Mouse (Mus musculus): ENCODE data around the gene Slc24a3.

DNA sequence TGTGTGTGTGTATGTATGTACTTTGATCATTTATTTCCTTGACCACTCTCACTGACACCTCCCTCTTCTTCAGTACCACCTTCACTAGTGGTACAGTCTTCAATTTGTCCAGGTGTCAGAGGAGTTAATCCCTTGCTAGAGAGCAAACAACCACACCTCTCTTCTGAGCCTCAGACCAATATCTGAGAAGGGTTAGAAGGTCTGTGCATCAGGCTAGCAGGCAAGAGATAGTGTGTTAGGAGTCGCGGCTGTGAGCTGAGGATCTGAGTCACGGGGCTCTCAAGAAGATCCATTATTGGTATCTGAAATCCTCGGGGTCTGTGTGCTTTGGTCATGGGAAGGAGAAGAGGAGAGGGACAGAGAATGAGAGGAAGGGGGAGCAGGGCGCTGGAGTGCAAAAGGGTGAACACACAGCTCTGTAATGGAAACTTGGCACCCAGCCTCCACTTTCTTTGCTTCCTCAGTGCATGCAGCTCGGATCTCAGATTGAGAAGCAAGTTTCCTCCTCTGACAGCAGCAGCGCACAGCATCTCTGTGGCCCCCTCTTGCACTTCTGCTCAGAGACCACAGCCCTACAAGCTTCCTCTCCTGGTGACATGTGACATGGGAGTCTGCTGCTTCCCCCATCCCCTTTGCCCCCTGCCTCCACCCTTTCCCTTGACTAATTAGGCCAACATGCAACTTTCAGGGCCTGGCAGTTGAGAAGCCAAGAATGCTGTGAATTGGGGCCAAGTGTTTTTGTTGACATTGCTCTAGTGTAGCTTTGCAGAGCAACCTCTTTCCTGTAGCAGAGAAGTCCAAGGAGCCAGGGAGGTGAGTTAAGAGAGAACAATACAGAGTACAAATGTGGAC is 66.2 kb downstream of the Slc24a3 start:
- TF ChIP-seq CTCF (IDR thresholded peaks at IDR 0.05; ENCODE audit: low read depth): no peak
- TF ChIP-seq EP300 (IDR thresholded peaks at IDR 0.05; ENCODE audit: low read depth): no peak

All from liver, embryonic 14.5 days (tissue).